Mouse (Mus musculus) common myeloid progenitor, adult 5-6 weeks (primary cell): ENCODE results near the gene Max. TPM values are rescaled to one million over a fixed set of nuclear protein-coding genes. Genes with fewer than 3 reads are reported as not detected.

Experiments
- ATAC-seq: replicated peaks from 2 replicates; pipeline ENCODE4 v1.8.0; 2016; ENCODE audit warnings: low read depth, mild to moderate bottlenecking, moderate TSS enrichment, inconsistent platforms; ENCODE audit not compliant: poor library complexity, severe bottlenecking
- total RNA-seq: library from RNA; stranded (forward); fragments of 200-1000, 187-1606 nt; gene quantifications from 2 replicates; pipeline ENCODE4 v1.2.3, GENCODE M21; 2017

The Max gene
- total RNA-seq, 1 experiment from 2014 or later: 89.2 TPM

- ATAC-seq: no peak
Observed at GRCm38 (mm10) chr12:76961052-76961931, 709 bp downstream of the Max start.

GRCm38 (mm10) chr12:76957688-76958087 lies 4.3 kb downstream of the Max start:
- ATAC-seq: peak; percentile 46

- no peak for ATAC-seq
Observed at GRCm38 (mm10) chr12:76954698-76955423, 7.1 kb downstream of the Max start.

GRCm38 (mm10) chr12:76953750-76954363 lies 8.1 kb downstream of the Max start:
- ATAC-seq: no peak

- no peak for ATAC-seq
Observed at GRCm38 (mm10) chr12:76950330-76950729, 11.7 kb downstream of the Max start.

- ATAC-seq: no peak
Observed at GRCm38 (mm10) chr12:76948781-76949180, 13.2 kb downstream of the Max start.

GRCm38 (mm10) chr12:76948185-76948584 lies 13.8 kb downstream of the Max start:
- no peak for ATAC-seq

- no peak for ATAC-seq
Observed at GRCm38 (mm10) chr12:76947487-76947886, 14.5 kb downstream of the Max start.

- ATAC-seq: peak; percentile 13; the same call in 1 of the 2 replicates
Observed at GRCm38 (mm10) chr12:76943466-76943865, 18.5 kb downstream of the Max start.

GRCm38 (mm10) chr12:76943046-76943445 lies 19.0 kb downstream of the Max start:
- ATAC-seq: peak; percentile 52; the same call in 1 of the 2 replicates

- no peak for ATAC-seq
Observed at GRCm38 (mm10) chr12:76942476-76942875, 19.5 kb downstream of the Max start.

- ATAC-seq: peak; percentile 46; the same call in 1 of the 2 replicates
Observed at GRCm38 (mm10) chr12:76941524-76941923, 20.5 kb downstream of the Max start.

- no peak for ATAC-seq
Observed at GRCm38 (mm10) chr12:76938013-76938412, 24.0 kb downstream of the Max start.

GRCm38 (mm10) chr12:76936211-76936610 lies 25.8 kb downstream of the Max start:
- no peak for ATAC-seq

- no peak for ATAC-seq
Observed at GRCm38 (mm10) chr12:76934438-76934837, 27.6 kb downstream of the Max start.

- no peak for ATAC-seq
Observed at GRCm38 (mm10) chr12:76932688-76933060, 29.3 kb downstream of the Max start.

- ATAC-seq: no peak
Observed at GRCm38 (mm10) chr12:76931739-76932687, 30.0 kb downstream of the Max start.

- no peak for ATAC-seq
Observed at GRCm38 (mm10) chr12:76930177-76930576, 31.8 kb downstream of the Max start.

GRCm38 (mm10) chr12:76927539-76927938 lies 34.5 kb downstream of the Max start:
- ATAC-seq: no peak

GRCm38 (mm10) chr12:76927012-76927411 lies 35.0 kb downstream of the Max start:
- no peak for ATAC-seq
